Comparison of ENCODE assay signal across 8 mouse cellular contexts in genomic region chr9:25167458-25168084, GRCm38 (mm10). TPM values are rescaled to one million over a fixed set of nuclear protein-coding genes. Genes with fewer than 3 reads are reported as not detected.
DNase-seq lines count a peak whose midpoint lies in the region; ATAC-seq and TF ChIP-seq lines count a peak whose summit lies in the region.

No protein-coding gene starts in this region.

- H3K4me3 ChIP-seq in heart, embryonic 12.5 days, result no peak overlapping the region
- no peak overlapping the region for H3K4me3 ChIP-seq in forebrain, embryonic 14.5 days (ENCODE audit: low read depth, low read length)
- no peak overlapping the region for H3K4me3 ChIP-seq in hindbrain, embryonic 14.5 days (replicated peaks; ENCODE audit: low read length)
- H3K4me3 ChIP-seq in small intestine, adult 2 months (ENCODE audit: low read depth, low read length), result no peak overlapping the region

- no peak for TF ChIP-seq POLR2A in small intestine, adult 2 months (IDR thresholded peaks at IDR 0.05; ENCODE audit: low read depth, low read length)

- H3K4me2 ChIP-seq in heart, embryonic 12.5 days, result no peak overlapping the region
- no peak overlapping the region for H3K4me2 ChIP-seq in forebrain, embryonic 14.5 days (ENCODE audit: low read length)
- H3K4me2 ChIP-seq in hindbrain, embryonic 14.5 days (replicated peaks), result no peak overlapping the region

- no peaks in the 10 kb centered on the region for H3K9me3 ChIP-seq in heart, embryonic 12.5 days (replicated peaks)
- no peaks in the 10 kb centered on the region for H3K9me3 ChIP-seq in forebrain, embryonic 14.5 days (replicated peaks; ENCODE audit: control insufficient read depth, low read length)
- H3K9me3 ChIP-seq in hindbrain, embryonic 14.5 days (ENCODE audit: control insufficient read depth, low read length), result no peaks in the 10 kb centered on the region

- H3K4me1 ChIP-seq in heart, embryonic 12.5 days (replicated peaks), result no peaks in the 10 kb centered on the region
- H3K4me1 ChIP-seq in forebrain, embryonic 14.5 days (ENCODE audit: control insufficient read depth, insufficient read depth, low read length), result no peaks in the 10 kb centered on the region
- no peaks in the 10 kb centered on the region for H3K4me1 ChIP-seq in hindbrain, embryonic 14.5 days (replicated peaks; ENCODE audit: control insufficient read depth, insufficient read depth, low read length)
- H3K4me1 ChIP-seq in small intestine, adult 2 months (ENCODE audit: control insufficient read depth, insufficient read depth, insufficient read length, low read length), result no peaks in the 10 kb centered on the region

- TF ChIP-seq CTCF in small intestine, adult 2 months (IDR thresholded peaks at IDR 0.05; ENCODE audit: extremely low read depth, insufficient read length, insufficient replicate concordance, low read depth, low read length), result peak; percentile 82; the same call in 1 of the 2 replicates

- WGBS in heart, embryonic 12.5 days, result 31% methylated on average over 6 of the region's 6 CpGs
- WGBS in forebrain, embryonic 14.5 days, result 34% methylated on average over 6 of the region's 6 CpGs
- WGBS in hindbrain, embryonic 14.5 days, result 32% methylated on average over 6 of the region's 6 CpGs
- WGBS in small intestine, adult 2 months, result 28% methylated on average over 6 of the region's 6 CpGs

- H3K36me3 ChIP-seq in heart, embryonic 12.5 days, result no peaks in the 10 kb centered on the region
- H3K36me3 ChIP-seq in forebrain, embryonic 14.5 days (ENCODE audit: control insufficient read depth, insufficient read depth, low read length), result no peaks in the 10 kb centered on the region
- no peaks in the 10 kb centered on the region for H3K36me3 ChIP-seq in hindbrain, embryonic 14.5 days (replicated peaks; ENCODE audit: control insufficient read depth, insufficient read depth)
- no peaks in the 10 kb centered on the region for H3K36me3 ChIP-seq in small intestine, adult 2 months (ENCODE audit: control insufficient read depth, insufficient read depth, low read length)

- no peaks in the 10 kb centered on the region for H3K27me3 ChIP-seq in heart, embryonic 12.5 days (replicated peaks)
- no peaks in the 10 kb centered on the region for H3K27me3 ChIP-seq in forebrain, embryonic 14.5 days (replicated peaks; ENCODE audit: control insufficient read depth, insufficient read depth, low read length)
- H3K27me3 ChIP-seq in hindbrain, embryonic 14.5 days (ENCODE audit: control insufficient read depth, insufficient read depth, low read length), result no peaks in the 10 kb centered on the region
- no peaks in the 10 kb centered on the region for H3K27me3 ChIP-seq in small intestine, adult 2 months (ENCODE audit: control insufficient read depth, insufficient read depth, low read length)

- no peak for ATAC-seq in heart, embryonic 12.5 days (ENCODE audit: insufficient number of reproducible peaks, low FRiP score)
- ATAC-seq in cerebellum, adult (ENCODE audit: insufficient number of reproducible peaks, low FRiP score, low TSS enrichment), result peak; percentile 45; the same call in 1 of the 2 replicates
- peak; percentile 82 for ATAC-seq in forebrain, embryonic 14.5 days
- ATAC-seq in hindbrain, embryonic 14.5 days (ENCODE audit: low FRiP score), result no peak
- ATAC-seq in megakaryocyte, adult 5-6 weeks (ENCODE audit: poor library complexity, severe bottlenecking), result peak; percentile 100

- H3K27ac ChIP-seq in heart, embryonic 12.5 days (ENCODE audit: poor library complexity, severe bottlenecking), result no peak overlapping the region
- H3K27ac ChIP-seq in forebrain, embryonic 14.5 days (ENCODE audit: low read depth, low read length), result no peak overlapping the region
- H3K27ac ChIP-seq in hindbrain, embryonic 14.5 days, result no peak overlapping the region
- no peak overlapping the region for H3K27ac ChIP-seq in small intestine, adult 2 months (ENCODE audit: insufficient read depth, low read depth, low read length)

- H3K9ac ChIP-seq in heart, embryonic 12.5 days, result no peak overlapping the region
- no peak overlapping the region for H3K9ac ChIP-seq in forebrain, embryonic 14.5 days (ENCODE audit: low read length)
- H3K9ac ChIP-seq in hindbrain, embryonic 14.5 days, result no peak overlapping the region

- peak; percentile 95 for DNase-seq in heart, adult 11 months
- peak; percentile 81 for DNase-seq in forebrain, embryonic 14.5 days (ENCODE audit: low spot score)
- DNase-seq in hindbrain, embryonic 14.5 days (ENCODE audit: low spot score), result peak; percentile 79
- peak; percentile 70 for DNase-seq in left cerebral cortex, adult 11 months (ENCODE audit: low spot score)

RNA-seq across cellular contexts. Expression of gene Herpud2, which starts 16.0 kb away (rescaled TPM):
- 37.0 and 38.1 TPM in 2 replicates for polyA plus RNA-seq in heart, embryonic 12.5 days (2016; fragmentation: Nextera tagmentation; extraction: Ambion mirVana)
- polyA plus RNA-seq in forebrain, embryonic 14.5 days (2014; fragmentation: Nextera tagmentation; extraction: Ambion mirVana), result 25.3 and 31.6 TPM in 2 replicates
- polyA plus RNA-seq in hindbrain, embryonic 14.5 days (2014; fragmentation: Nextera tagmentation; extraction: Ambion mirVana), result 36.7 and 40.3 TPM in 2 replicates
- total RNA-seq in megakaryocyte, adult 5-6 weeks (2015), result 47.1 and 54.7 TPM in 2 replicates
- 19.9 and 26.2 TPM in 2 replicates for total RNA-seq in megakaryocyte, adult 5-6 weeks (2017)
- polyA plus RNA-seq in small intestine, adult 2 months (2012; rRNA removed), result 28.8 and 50.4 TPM in 2 replicates

Comparison
In these comparisons a context has a peak if more than half of its experiments do, and no peak if none do; other contexts are left out.
1. ATAC-seq: peak in cerebellum, adult (single experiment), forebrain, embryonic 14.5 days (single experiment) and megakaryocyte, adult 5-6 weeks (single experiment); none in heart, embryonic 12.5 days (single experiment) and hindbrain, embryonic 14.5 days (single experiment).
2. Peak in every context shown above with its lines, with median percentiles within 50 percentile points of each other: DNase-seq.